Mouse (Mus musculus) layer of hippocampus, postnatal 14 days (tissue): ENCODE measurements around the gene Sorbs2. TPM values are rescaled to one million over a fixed set of nuclear protein-coding genes. Genes with fewer than 3 reads are reported as not detected.
"Not testable (repeated sequence)": the region's sequence is repeated elsewhere in the genome, so short reads cannot be mapped to it uniquely, and the experiment has no call there.

Experiments
- DNase-seq, 2 experiments: peaks; one replicate each; pipeline ENCODE4 v3.0.0; 2021 to 2022; ENCODE audit warnings: low spot score in 2 of 2, mixed read lengths in 1 of 2
- total RNA-seq, 2 experiments: library from RNA; stranded (reverse); gene quantifications; 2 replicates each; pipeline ENCODE4 v1.2.3; 2021

The Sorbs2 gene
- total RNA-seq, 2 experiments from 2014 or later, result 158 to 166 TPM

DNA sequence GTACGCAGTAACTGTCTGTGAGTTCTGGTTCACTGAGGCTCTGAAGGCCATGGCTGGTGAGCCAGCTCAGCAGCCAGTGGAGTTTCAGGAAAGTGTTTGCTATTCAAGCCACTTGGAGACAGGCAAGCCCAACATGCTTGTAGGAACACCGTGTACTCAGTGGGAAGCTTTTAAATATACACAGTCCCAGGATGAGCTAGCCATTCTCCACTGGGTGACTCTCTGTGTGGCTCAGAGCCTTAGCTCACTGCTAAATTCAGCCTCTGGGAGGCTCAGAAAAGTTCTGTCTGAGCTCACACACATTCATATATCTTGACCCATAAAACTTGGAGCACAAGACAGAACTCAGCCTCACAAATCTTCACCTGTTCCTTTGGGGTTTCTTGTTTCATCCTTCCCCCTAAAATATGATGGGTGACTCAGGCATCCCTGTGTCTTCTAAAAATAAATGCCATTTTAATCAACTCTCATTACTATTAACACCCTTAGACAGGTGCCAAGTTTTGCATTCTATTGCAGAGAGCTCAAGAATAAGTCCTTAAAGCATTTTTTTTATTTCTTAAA lies 322.5 kb downstream of the Sorbs2 start:
- DNase-seq, result no peak

DNA sequence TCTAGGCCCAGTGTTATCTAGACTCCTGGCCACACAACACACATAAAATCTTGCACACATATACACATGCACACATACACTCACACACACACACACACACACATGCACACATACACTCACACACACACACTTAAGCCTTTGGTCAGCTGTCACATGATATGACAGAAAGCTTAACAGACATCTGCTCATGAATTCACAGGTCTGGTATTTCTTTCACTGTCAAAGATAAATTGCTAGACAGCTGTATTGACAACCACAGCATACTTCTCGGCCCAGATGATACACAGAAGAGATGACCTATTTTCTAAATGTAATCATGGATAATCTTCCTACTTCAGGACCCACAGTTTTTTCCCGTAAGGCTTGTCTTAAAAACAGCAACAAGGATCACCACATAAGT lies 326.3 kb downstream of the Sorbs2 start:
- DNase-seq, result no peak

DNA sequence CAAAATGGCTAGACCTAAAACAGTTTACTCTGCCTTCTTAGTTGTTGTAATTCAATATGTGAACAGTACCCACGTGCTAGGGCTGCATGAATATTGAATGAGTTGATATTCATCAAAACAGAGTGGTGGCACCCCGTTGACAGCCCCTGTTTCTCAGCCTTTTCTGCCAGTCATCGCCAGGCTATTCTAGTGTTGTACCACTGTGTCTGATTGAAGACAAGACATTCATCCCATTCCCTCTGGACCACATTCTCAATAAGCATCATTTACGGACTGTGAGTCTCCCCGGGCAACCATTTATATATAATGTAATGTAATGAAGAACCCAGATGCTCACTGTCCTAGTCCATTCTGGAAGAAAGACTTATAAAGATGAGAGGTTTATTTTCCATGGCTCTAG lies 335.7 kb downstream of the Sorbs2 start:
- no peak for DNase-seq

DNA sequence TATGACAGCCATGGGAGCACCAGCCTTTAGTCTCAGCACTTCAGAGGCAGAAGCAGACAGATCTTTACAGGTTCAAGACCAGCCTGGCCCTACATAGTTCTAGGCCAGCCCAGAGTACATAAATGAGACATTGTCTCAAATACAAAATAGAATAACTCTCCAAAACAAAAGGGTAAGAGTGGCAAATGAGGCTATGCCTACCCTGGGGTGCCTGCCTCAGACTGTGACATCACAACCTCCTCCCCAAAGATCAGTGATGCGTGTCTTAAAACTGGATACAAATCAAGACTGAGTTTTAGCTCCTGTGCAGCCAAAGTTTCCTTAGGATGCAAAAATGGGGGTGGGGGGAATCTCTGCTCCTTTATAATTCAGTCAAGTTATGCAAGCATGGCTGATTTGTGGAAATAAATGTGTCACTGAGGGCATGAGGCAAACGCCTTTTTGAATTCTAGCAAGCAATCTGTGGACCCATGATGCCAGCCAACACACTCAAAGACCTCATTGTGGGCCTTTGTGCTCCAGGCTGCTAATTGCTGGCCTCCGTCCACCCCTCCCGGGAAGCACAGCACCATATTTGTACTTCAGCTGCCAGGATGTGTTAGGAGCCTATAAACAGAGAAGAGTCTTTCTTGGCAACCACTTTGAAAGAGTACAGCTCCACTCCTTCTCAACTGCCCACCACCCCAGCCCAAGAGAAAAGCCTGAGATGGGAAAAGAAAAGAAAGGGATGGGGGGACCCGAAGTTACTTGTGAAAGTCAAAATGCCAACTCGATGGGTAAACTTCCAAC lies 336.7 kb downstream of the Sorbs2 start:
- DNase-seq, result peak; percentile 71 to 92

DNA sequence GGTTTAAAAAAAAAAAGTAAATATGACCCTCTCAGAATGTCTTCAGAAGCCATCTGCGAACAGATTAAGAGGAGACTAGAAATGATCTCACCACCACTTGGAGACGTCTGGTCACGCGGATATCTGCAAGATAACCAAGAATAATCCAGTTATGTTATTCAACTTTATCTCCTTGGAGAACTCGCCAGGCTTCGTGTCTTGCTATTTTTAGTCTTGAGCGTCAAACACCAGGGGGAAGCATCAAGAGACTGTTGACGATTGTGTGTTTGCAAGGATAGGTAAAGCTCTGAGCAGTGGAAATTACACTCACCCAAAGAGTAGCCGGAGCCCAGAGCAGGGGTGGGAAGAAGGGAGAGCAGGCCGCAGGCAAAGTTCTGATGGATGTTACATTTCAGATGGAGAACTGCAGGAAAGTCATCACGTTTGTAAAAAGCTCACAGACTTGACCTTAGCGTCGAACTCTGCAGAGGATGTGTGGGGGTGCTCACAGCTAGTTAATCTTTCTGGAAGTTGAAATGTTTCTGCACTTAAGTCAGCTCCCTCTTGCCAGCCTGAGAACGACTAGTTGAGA lies 337.4 kb downstream of the Sorbs2 start:
- no peak for DNase-seq

DNA sequence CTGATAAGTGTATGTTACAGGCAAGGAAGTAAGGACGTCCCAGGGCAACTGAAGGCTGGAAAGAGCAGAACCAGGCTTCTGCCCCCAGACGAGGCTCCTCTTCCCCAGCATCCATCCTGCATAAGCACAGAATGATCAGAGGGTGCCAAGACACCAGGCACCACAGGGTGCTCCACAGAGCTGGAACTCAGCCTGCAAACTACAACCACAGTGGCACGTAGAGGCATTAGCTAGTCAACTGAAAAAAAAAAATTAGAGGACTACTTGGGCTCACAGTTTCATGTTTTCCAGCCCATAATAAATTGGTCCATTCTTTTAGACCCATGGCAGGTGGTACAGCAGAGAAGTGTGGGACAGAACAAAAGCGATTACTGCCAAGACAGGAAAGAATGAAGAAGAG lies 338.3 kb downstream of the Sorbs2 start:
- no peak for DNase-seq

DNA sequence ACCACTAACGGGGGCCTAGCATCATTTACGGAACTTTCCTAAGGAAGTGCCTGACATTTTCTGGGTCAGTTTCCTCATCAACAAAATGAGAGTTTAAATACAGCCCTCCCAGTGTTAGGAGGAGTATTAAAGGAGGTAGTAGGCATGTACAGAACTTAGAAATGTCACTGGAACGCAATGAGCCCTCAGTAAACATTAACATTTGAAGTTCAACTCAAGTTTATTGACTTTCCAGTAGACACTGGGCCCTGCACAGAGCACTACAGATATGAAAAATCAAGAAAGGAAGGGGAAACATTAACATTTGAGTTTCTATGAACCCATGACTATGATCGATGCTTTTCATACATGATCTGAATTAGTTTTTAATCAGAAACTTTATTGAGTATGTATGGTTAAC lies 347.5 kb downstream of the Sorbs2 start:
- no peak for DNase-seq

DNA sequence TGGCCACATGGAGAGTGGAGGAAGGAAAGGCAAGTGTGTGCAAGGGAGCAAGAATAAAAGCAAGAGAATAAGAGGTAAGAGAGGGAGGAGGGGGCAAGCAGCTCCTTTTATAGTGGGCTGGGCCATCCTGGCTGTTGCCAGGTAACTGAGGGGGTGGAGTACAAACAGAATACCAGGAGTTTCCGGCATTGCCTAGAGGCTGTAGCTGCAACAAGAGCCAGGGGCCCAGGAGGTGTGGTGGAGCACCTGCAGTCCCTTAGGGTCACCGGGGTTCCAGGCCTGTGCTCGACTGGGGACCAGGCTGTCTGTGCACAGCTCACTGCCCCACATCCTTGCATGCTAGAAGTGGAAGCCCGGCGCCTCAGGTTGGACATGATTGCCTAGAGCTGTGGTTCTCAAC lies 350.1 kb downstream of the Sorbs2 start:
- no peak for DNase-seq

DNA sequence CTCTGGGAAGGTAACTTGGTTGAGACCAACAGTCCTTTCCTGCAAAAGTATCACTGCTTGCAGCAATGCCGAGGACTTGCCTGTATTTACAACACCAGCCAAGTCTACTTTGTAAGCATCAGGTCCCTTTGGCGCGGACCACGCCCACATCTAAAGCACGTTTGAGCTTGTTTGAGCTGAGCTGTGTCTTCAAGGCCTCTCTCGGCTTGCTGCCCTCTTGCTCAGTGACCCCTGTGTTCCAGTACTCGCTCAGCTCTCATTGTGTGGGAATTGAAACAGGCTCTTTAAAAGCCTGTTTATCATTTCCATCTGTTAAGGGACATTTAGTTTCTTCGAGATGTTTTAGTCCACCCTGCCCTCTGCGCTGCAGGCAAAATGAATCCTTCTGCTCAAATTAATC lies 350.8 kb downstream of the Sorbs2 start:
- no peak for DNase-seq

DNA sequence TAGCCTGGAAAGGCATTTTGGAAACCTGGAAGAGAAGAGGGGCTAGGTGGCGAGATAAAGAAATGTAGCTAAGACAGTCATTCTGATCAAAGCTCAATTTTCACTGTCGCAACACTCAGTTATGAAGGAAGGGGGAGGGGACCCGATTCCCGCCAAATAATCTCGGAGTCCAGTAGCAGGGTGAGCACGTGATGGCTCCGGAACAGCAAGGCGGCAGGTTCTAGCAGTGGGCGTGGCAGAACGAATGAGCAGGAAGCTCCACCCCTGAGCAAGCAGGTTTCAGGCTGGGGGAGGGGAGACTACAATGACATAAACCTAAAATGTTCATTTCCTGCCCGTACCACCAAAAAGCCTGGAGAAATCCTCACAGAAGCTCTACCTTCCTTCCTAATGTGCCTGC lies 364.0 kb downstream of the Sorbs2 start:
- DNase-seq, result not testable (repeated sequence)

DNA sequence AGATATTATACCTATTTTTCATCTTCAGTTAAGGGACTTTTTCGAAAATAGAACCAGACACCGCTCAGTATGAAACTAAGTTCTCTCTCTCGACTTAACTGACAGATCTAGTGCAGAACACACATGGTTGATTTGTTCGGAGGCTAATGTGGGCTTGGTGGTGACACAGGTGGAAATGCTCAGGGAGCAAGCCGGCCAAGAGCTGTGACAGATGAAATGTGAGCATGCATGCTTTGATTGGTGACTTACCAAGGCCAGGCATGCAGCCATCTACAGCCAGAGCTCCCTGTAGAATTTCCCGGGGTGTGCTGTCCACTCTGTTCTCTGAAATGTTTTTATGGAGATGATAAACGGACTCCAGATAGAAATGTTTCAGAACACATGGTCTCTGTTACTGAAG lies 364.5 kb downstream of the Sorbs2 start:
- DNase-seq, result no peak

DNA sequence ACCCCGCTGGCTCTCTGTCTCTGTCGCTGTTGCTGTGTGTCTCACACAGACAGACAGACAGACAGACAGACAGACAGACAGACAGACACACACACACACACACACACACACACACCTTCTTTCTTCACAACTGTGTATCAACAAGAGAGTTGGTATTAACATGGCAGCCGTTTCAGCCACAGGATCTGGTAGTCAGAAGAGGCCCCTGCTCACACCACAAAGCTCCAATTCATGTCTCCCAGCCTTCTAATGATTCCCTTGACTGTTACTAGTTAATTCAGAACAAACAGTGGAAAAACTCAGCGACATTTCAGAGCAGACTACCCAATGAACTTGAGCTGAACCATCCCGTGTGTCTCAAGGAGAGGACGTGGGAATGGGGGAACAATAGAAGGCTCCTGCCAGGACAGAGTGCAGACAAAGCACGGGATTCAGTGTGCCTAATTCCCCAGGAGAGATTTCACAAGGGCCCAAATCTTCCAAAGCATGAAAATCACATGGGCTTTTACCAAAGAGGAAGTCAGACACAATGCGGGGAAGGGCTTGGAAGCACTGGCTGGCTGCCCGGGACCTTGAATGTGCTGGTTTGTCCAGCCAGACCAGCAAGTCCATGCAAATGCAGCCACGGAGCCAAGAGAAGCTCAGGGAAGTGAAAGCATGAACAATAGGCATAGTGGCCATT lies 367.5 kb downstream of the Sorbs2 start:
- peak; percentile 50 to 54 for DNase-seq

DNA sequence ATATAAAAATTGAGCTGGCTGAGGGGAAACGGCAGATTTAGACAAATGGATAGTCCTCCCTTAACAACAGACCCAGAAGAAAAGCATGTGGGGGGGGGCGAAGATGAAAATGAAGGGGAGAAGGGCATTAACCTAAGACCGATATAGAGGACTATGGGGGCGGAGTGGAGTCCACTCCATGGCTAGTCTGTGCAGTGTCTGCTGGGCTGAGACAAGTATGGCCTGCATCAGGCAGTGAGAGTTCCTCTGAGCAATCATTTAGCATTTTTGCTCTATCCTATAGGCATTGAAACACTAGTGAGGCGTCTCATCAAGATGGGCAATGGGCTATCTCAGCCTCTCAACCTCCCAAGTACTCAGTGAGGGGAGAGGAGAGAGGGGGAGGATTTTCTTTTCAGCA lies 368.8 kb downstream of the Sorbs2 start:
- DNase-seq, result no peak

Other genes starting within 250 kb of the Sorbs2 start
- gene F11, start 245.8 kb upstream of the Sorbs2 start, total RNA-seq, result not detected
- not detected for gene Klkb1, start 212.9 kb upstream of the Sorbs2 start, total RNA-seq
- not detected for gene Gm45753, start 199.3 kb upstream of the Sorbs2 start, total RNA-seq
- 1 to 10 TPM; 6.1 TPM for gene Cyp4v3, start 174.6 kb upstream of the Sorbs2 start, total RNA-seq
- 10 to 100 TPM; 14.0 to 16.7 TPM for gene Fam149a, start 125.5 kb upstream of the Sorbs2 start, total RNA-seq
- 1 to 10 TPM; 6.5 to 7.7 TPM for gene Tlr3, start 96.7 kb upstream of the Sorbs2 start, total RNA-seq